Mouse (Mus musculus) hindbrain, embryonic 10.5 days (tissue): ENCODE measurements at regions not wholly inside any gene's neighbourhood (a gene's known extent, or its start where the extent isn't known, plus 50 kb on each side); places are given as distances from the start of the nearest gene placed in this dataset.

Experiments
- DNase-seq: peaks from one replicate; pipeline ENCODE4 v3.0.0-alpha.2; 2017; ENCODE audit warnings: low spot score
- H3K27ac ChIP-seq: fragments of 300-500 bp; sonication (generic); 2 replicates; pipeline ENCODE4 v1.5.1; 2016; ENCODE audit warnings: mild to moderate bottlenecking, moderate library complexity
- H3K27me3 ChIP-seq: fragments of 300-500 bp; sonication (generic); 2 replicates; pipeline ENCODE4 v1.6.1; 2016; ENCODE audit warnings: mild to moderate bottlenecking; ENCODE audit not compliant: poor library complexity, insufficient read depth, severe bottlenecking
- H3K36me3 ChIP-seq: fragments of 300-500 bp; sonication (generic); 2 replicates; pipeline ENCODE4 v1.6.1; 2016; ENCODE audit warnings: mild to moderate bottlenecking, moderate library complexity
- H3K4me1 ChIP-seq: fragments of 300-500 bp; sonication (generic); replicated peaks from 2 replicates; pipeline ENCODE4 v1.6.1; 2016; ENCODE audit warnings: mild to moderate bottlenecking
- H3K4me3 ChIP-seq: fragments of 300-500 bp; sonication (generic); 2 replicates; pipeline ENCODE4 v1.5.1; 2016; ENCODE audit warnings: mild to moderate bottlenecking, moderate library complexity
- H3K9me3 ChIP-seq: fragments of 300-500 bp; sonication (generic); 2 replicates; pipeline ENCODE4 v1.6.1; 2016; ENCODE audit warnings: mild to moderate bottlenecking, moderate library complexity
- WGBS: fragments of 180-500 bp; shearing (Covaris S2); methylation state at CpG from one replicate; pipeline ENCODE4 v1.1.7; 2016; 5-methylcytosine and 5-hydroxymethylcytosine counted together

- no peak for DNase-seq
- Histone ChIP-seq H3K9me3 (no peaks in the 10 kb centered on the region), H3K4me1 (peaks cover 8% of the 10 kb centered on the region), H3K27me3 (no peaks in the 10 kb centered on the region), H3K4me3 (no peak overlapping the region), H3K27ac (no peak overlapping the region), H3K36me3 (no peaks in the 10 kb centered on the region)
- WGBS = 63% methylated on average over 5 of the region's 5 CpGs
Measured at GRCm38 (mm10) chr7:72948026-72948425, 427.3 kb upstream of the Rgma start.

DNA sequence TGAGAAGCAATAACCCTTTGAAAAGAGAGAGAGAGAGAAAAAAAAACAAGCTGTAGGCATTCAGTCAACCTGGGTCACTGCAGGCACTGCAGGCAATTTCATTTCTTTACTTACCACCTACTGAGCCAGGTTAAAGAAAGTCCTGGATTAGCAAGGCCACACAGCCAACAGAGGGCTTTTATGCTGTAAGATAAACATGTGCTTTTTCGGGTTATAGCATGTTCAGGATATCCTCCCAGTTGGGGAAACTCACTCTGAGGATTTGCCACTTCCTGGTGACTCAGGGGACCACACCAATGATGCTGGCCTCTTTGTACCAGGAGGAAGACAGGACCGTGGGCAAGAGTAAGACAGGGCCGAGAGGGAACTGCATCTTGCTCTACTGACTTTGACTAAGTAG is 426.6 kb upstream of the Rgma start:
- peak; percentile 6 for DNase-seq
- 55% methylated on average over 3 of the region's 3 CpGs for WGBS

GRCm38 (mm10) chr7:72949886-72950285 is 425.4 kb upstream of the Rgma start:
- 70% methylated on average over 7 of the region's 7 CpGs for WGBS
- H3K4me3 ChIP-seq = no peak overlapping the region
- peaks cover 8% of the 10 kb centered on the region for H3K4me1 ChIP-seq

More for the DNA sequence above, 426.6 kb upstream of the Rgma start:
- H3K27me3 ChIP-seq = no peaks in the 10 kb centered on the region
- H3K4me3 ChIP-seq = no peak overlapping the region
- H3K36me3 ChIP-seq = no peaks in the 10 kb centered on the region
- peaks cover 8% of the 10 kb centered on the region for H3K4me1 ChIP-seq
- H3K27ac ChIP-seq = peak overlapping the region; percentile 40; the same call in 1 of the 2 replicates
- no peaks in the 10 kb centered on the region for H3K9me3 ChIP-seq

DNA sequence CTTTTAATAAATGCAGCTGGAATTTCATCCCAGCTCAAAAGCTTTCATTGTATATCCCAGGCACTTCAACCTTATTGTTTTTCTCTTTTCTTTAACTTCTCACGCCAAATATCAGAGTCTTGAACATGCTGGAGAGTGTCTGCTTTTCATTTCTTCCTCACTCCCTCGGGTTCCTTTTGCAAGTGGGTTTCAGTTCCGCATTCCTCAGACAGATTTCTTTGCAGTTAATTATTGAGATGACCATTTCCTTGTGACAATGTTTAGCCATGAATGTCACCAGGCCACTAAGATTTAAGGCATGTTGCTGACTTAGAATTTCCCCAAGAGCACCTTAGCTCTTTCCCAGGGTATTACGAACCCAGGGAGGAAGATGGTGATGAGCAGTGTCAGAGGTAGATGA is 417.6 kb upstream of the Rgma start:
- no peak for DNase-seq
- H3K4me1 ChIP-seq = peaks cover 5% of the 10 kb centered on the region
- no peak overlapping the region for H3K27ac ChIP-seq
- H3K4me3 ChIP-seq = no peak overlapping the region
- no peaks in the 10 kb centered on the region for H3K9me3 ChIP-seq
- H3K27me3 ChIP-seq = no peaks in the 10 kb centered on the region
- WGBS = 63% methylated on average over 4 of the region's 4 CpGs
- H3K36me3 ChIP-seq = no peaks in the 10 kb centered on the region

More at GRCm38 (mm10) chr7:72949886-72950285, 425.4 kb upstream of the Rgma start:
- Histone ChIP-seq H3K27me3 (no peaks in the 10 kb centered on the region), H3K36me3 (no peaks in the 10 kb centered on the region), H3K9me3 (no peaks in the 10 kb centered on the region), H3K27ac (no peak overlapping the region)
- no peak for DNase-seq

DNA sequence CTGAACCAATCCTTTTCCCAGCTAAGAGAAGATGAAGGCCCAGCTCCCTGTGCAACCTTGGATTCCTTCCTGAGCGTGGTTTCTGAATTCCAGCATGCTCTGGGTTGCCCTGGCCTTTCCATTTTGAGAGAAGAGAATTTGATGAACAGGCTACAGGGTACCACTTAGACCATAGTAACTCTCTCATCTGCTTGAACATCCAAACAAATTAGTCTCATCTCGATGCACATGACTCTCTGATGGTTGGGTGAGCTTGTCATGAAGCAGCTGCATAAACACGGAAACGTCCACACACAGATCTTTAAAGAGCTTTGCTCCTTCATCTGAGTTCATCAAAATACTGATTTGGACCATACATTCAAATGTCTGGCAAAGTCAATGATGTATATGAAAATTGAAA is 414.0 kb upstream of the Rgma start:
- Histone ChIP-seq H3K27ac (no peak overlapping the region), H3K9me3 (no peaks in the 10 kb centered on the region), H3K4me3 (no peak overlapping the region), H3K27me3 (no peaks in the 10 kb centered on the region), H3K36me3 (no peaks in the 10 kb centered on the region), H3K4me1 (peaks cover 11% of the 10 kb centered on the region)
- DNase-seq = no peak
- 79% methylated on average over 4 of the region's 4 CpGs for WGBS

DNA sequence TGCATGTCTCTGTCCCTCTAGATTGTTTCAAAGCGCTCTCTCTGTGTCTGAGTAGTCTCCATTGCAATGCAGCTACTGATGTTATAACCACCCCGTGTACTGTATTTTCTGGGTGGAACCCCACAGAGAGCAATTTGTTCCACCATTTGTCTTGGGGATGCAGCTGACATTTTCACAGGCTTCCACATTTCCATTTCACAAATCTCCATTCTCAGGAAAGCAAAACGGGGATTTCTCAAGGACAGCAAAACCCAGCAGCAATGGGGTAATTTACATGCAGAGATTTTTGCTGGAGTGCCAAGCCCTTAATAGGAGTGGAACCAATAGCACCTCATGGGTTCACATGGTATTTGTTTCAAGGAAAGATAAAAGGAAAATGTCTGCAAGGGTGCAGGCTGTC is 412.5 kb upstream of the Rgma start:
- Histone ChIP-seq H3K4me3 (no peak overlapping the region), H3K4me1 (peaks cover 11% of the 10 kb centered on the region), H3K9me3 (no peaks in the 10 kb centered on the region), H3K27ac (no peak overlapping the region), H3K27me3 (no peaks in the 10 kb centered on the region), H3K36me3 (no peaks in the 10 kb centered on the region)
- DNase-seq = no peak
- 44% methylated on average over 3 of the region's 3 CpGs for WGBS

- H3K9me3 ChIP-seq = no peaks in the 10 kb centered on the region
- no peaks in the 10 kb centered on the region for H3K27me3 ChIP-seq
- no peaks in the 10 kb centered on the region for H3K36me3 ChIP-seq
- H3K27ac ChIP-seq = no peak overlapping the region
- WGBS = 94% methylated on average over 3 of the region's 3 CpGs
- DNase-seq = no peak
- peaks cover 11% of the 10 kb centered on the region for H3K4me1 ChIP-seq
- H3K4me3 ChIP-seq = no peak overlapping the region
Measured at GRCm38 (mm10) chr7:72963908-72964307, 411.4 kb upstream of the Rgma start.

GRCm38 (mm10) chr7:72968193-72968592 is 407.1 kb upstream of the Rgma start:
- no peak overlapping the region for H3K27ac ChIP-seq
- WGBS = 61% methylated on average over 4 of the region's 4 CpGs
- no peaks in the 10 kb centered on the region for H3K36me3 ChIP-seq
- H3K4me3 ChIP-seq = no peak overlapping the region
- DNase-seq = no peak
- 0 out of 2 replicates have a peak, but pooled peaks cover under 1% of the 10 kb centered on the region for H3K4me1 ChIP-seq
- no peaks in the 10 kb centered on the region for H3K27me3 ChIP-seq
- H3K9me3 ChIP-seq = no peaks in the 10 kb centered on the region

DNA sequence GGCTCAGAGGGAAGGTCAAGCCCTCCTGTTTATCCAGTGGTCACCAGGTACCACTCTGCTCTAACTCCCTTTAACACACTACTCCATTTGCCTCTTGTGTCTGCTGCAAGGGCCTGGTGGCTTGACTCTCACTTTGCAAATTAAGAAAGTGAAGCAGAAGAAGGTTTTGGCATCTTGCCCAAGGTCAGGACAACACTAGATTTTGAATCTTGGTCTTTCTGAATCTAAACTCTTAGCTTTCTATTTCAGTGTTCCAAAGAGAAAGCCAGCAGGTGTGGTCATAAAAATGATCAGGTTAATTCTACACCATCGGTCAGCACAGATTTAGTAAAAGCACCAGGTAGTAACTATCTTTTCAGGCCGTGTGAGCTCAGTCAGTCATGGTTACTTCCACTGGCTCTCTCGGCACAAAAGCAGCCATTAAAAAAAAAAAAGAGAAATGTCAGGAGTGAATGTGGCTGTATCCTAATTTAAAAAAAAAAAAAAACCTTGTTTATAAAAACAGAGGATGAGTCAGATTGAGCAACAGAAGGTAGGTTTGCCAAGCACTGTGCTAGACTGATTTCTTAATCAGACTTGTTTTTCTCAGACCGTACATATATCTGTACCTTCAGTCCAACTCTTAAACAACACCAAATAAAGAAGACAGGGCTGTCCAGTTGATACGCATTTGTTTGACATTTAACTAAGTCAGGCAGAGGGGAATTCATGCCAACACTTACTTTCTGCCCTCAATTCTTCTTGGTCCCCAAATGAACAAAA is 403.6 kb upstream of the Rgma start:
- no peaks in the 10 kb centered on the region for H3K27me3 ChIP-seq
- no peak for DNase-seq
- WGBS = 90% methylated on average over 5 of the region's 5 CpGs
- no peak overlapping the region for H3K27ac ChIP-seq
- no peak overlapping the region for H3K4me3 ChIP-seq
- H3K36me3 ChIP-seq = no peaks in the 10 kb centered on the region
- H3K9me3 ChIP-seq = no peaks in the 10 kb centered on the region
- no peaks in the 10 kb centered on the region for H3K4me1 ChIP-seq

- no peak for DNase-seq
- WGBS = 90% methylated on average over 7 of the region's 7 CpGs
- Histone ChIP-seq H3K4me1 (no peaks in the 10 kb centered on the region), H3K27ac (no peak overlapping the region), H3K36me3 (no peaks in the 10 kb centered on the region), H3K27me3 (no peaks in the 10 kb centered on the region), H3K4me3 (no peak overlapping the region), H3K9me3 (no peaks in the 10 kb centered on the region)
Measured at GRCm38 (mm10) chr7:72972397-72972796, 402.9 kb upstream of the Rgma start.

DNA sequence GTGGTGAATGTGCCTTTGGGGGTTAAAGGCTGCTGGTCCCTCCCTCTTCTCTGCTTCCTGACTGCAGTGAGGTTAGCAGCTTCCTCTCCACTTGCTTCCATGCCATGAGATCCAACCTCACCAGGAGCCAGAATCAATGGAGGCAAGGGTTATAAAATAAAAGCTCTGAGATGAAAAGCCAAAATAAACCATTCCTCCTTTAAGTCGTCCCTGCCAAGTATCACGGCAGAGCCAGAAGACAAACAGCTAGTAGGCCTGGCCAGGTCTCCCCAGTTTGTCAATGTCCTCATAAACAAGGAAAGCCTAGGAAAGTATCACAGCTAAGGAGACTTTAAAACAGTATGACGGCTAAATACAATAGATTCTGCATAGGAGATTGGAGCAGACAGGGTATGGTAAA is 401.5 kb upstream of the Rgma start:
- H3K4me1 ChIP-seq = no peaks in the 10 kb centered on the region
- no peak overlapping the region for H3K4me3 ChIP-seq
- H3K36me3 ChIP-seq = no peaks in the 10 kb centered on the region
- DNase-seq = no peak
- WGBS = 79% methylated on average over 3 of the region's 3 CpGs
- H3K9me3 ChIP-seq = no peaks in the 10 kb centered on the region
- no peaks in the 10 kb centered on the region for H3K27me3 ChIP-seq
- H3K27ac ChIP-seq = no peak overlapping the region

DNA sequence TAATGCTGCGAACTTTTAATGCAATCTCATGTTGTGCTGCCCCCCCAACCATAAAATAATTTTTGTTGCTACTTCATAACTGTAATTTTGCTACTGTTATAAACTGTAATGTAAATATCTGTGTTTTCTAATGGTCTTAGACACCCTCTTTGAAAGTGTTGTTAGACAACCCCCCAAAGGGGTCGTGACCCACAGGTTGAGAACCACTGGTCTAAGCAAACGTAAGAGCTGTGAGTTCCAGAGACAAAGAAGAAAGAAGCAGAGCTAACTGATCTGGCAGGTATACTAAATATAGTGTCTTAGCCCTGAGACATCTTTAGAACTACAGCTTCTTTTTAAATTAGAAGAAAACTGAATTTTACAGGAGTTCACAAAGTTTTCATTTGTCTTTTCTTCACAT is 400.9 kb upstream of the Rgma start:
- H3K27ac ChIP-seq = no peak overlapping the region
- H3K9me3 ChIP-seq = no peaks in the 10 kb centered on the region
- 83% methylated on average over 3 of the region's 3 CpGs for WGBS
- H3K27me3 ChIP-seq = no peaks in the 10 kb centered on the region
- no peaks in the 10 kb centered on the region for H3K36me3 ChIP-seq
- H3K4me1 ChIP-seq = no peaks in the 10 kb centered on the region
- no peak for DNase-seq
- H3K4me3 ChIP-seq = no peak overlapping the region

DNA sequence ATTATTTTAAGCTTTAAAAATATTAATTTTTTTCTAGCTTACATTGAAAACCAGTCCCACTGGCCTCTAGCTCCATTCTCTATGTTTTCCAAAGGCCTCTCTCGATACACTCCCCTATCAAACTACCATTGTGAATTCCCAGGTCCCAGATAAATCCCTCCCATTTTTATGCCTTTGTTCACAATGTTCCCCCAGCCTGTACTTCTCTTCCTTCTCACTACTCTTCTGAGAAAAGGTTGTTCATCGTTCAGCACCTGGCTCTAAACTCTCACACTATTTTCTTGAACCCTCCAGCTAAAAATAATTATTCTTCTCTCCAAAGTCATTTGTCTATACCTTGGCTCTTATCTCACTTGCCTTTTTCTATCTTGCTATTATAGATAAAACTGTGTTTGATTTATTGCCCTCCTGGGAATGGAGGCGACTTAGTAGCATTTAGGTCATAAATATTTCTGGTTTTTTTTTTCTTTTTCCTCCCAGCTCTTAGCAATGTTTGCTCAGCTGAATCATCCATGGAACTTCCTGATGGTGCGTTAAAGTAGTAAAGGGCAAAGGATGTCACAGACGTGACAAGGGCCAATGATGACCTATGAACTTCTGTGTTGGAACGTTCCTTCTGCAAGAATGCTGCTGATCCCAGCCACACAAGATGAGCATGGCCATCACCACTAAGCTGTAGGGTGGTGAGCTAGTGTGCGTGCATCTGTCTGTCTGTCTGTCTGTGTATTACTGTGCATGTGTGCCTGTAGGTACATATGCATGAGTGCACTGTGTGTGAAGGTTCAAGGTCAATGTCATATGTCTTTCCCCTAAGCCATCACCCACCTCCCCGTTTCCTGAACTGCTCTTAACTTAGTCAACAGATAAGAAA is 384.5 kb upstream of the Rgma start:
- no peak for DNase-seq
- Histone ChIP-seq H3K27me3 (no peaks in the 10 kb centered on the region), H3K36me3 (no peaks in the 10 kb centered on the region), H3K27ac (no peak overlapping the region), H3K9me3 (peaks cover 4% of the 10 kb centered on the region; the same call in 1 of the 2 replicates), H3K4me1 (no peaks in the 10 kb centered on the region), H3K4me3 (no peak overlapping the region)
- 80% methylated on average over 8 of the region's 8 CpGs for WGBS
